ENCODE assay signal across 10 mouse cellular contexts in genomic region chr7:27402675-27403074, GRCm38 (mm10). TPM values are rescaled to one million over a fixed set of nuclear protein-coding genes. Genes with fewer than 3 reads are reported as not detected.
A peak's percentile ranks its signal among the peaks of the same experiment; 100 is the strongest.
DNase-seq lines count a peak whose midpoint lies in the region; ATAC-seq lines count a peak whose summit lies in the region.
"Had no signal": no experiment of that assay in that cellular context is flagged by ENCODE, and none has a peak within 500 bp of the region (broad histone marks: within the 10 kb centered on the region; RNA-seq: fewer than 3 reads in every experiment).

No protein-coding gene starts in this region.

- H3K9ac ChIP-seq in intestine, embryonic 14.5 days (ENCODE audit: low read length): no peak overlapping the region
- H3K9ac ChIP-seq in intestine, embryonic 16.5 days (ENCODE audit: low read depth, low read length): no peak overlapping the region
- no peak overlapping the region for H3K9ac ChIP-seq in embryonic facial prominence, embryonic 11.5 days (replicated peaks; ENCODE audit: low read length)
- no peak overlapping the region for H3K9ac ChIP-seq in liver, embryonic 13.5 days
- H3K9ac ChIP-seq: embryonic facial prominence, embryonic 12.5 days; neural tube, embryonic 12.5 days had no signal

- H3K27me3 ChIP-seq in intestine, embryonic 14.5 days (replicated peaks; ENCODE audit: control insufficient read depth, insufficient read depth, low read length): peaks cover 82% of the 10 kb centered on the region
- peaks cover 51% of the 10 kb centered on the region for H3K27me3 ChIP-seq in intestine, embryonic 16.5 days (replicated peaks; ENCODE audit: control insufficient read depth, insufficient read depth, low read length)
- peaks cover 55% of the 10 kb centered on the region for H3K27me3 ChIP-seq in embryonic facial prominence, embryonic 11.5 days (ENCODE audit: control insufficient read depth, insufficient read depth, low read length)
- peaks cover 95% of the 10 kb centered on the region for H3K27me3 ChIP-seq in liver, embryonic 13.5 days

- peak; percentile 75 for DNase-seq in intestine, embryonic 14.5 days (ENCODE audit: low spot score)
- peak; percentile 85 for DNase-seq in adrenal gland, postnatal 14 days
- peak; percentile 65 for DNase-seq in embryonic facial prominence, embryonic 11.5 days (ENCODE audit: low spot score)
- DNase-seq in kidney, adult 8-10 months: peak; percentile 30 to 70
- DNase-seq in liver, embryonic 13.5 days: peak; percentile 29
- DNase-seq in retina, embryonic 14.5 days (ENCODE audit: low spot score): peak; percentile 77
- peak; percentile 47 to 55 for DNase-seq in thymus, postnatal 36 days

- H3K9me3 ChIP-seq in intestine, embryonic 14.5 days (ENCODE audit: control insufficient read depth, low read length): peaks cover 15% of the 10 kb centered on the region
- H3K9me3 ChIP-seq in intestine, embryonic 16.5 days (ENCODE audit: control insufficient read depth, low read length): peaks cover 7% of the 10 kb centered on the region; the same call in 1 of the 2 replicates
- no peaks in the 10 kb centered on the region; the same call in 1 of the 2 replicates for H3K9me3 ChIP-seq in embryonic facial prominence, embryonic 11.5 days (replicated peaks; ENCODE audit: control insufficient read depth, low read length)
- no peaks in the 10 kb centered on the region; the same call in 1 of the 2 replicates for H3K9me3 ChIP-seq in liver, embryonic 13.5 days (replicated peaks)

- no peak overlapping the region for H3K4me2 ChIP-seq in intestine, embryonic 14.5 days (ENCODE audit: low read length)
- no peak overlapping the region for H3K4me2 ChIP-seq in intestine, embryonic 16.5 days (ENCODE audit: low read depth, low read length)
- no peak overlapping the region for H3K4me2 ChIP-seq in embryonic facial prominence, embryonic 11.5 days (ENCODE audit: low read depth, low read length)
- H3K4me2 ChIP-seq in liver, embryonic 13.5 days: no peak overlapping the region
- H3K4me2 ChIP-seq: embryonic facial prominence, embryonic 12.5 days; neural tube, embryonic 12.5 days had no signal

- 11% methylated on average over 16 of the region's 16 CpGs for WGBS in intestine, embryonic 14.5 days
- WGBS in intestine, embryonic 16.5 days: 12% methylated on average over 16 of the region's 16 CpGs
- 10% methylated on average over 16 of the region's 16 CpGs for WGBS in embryonic facial prominence, embryonic 11.5 days
- WGBS in liver, embryonic 13.5 days (ENCODE audit: insufficient replicate concordance): 8% methylated on average over 16 of the region's 16 CpGs

- no peaks in the 10 kb centered on the region for H3K4me1 ChIP-seq in intestine, embryonic 14.5 days (replicated peaks; ENCODE audit: control insufficient read depth, insufficient read depth, low read length)
- peaks cover 3% of the 10 kb centered on the region; the same call in 1 of the 2 replicates for H3K4me1 ChIP-seq in intestine, embryonic 16.5 days (ENCODE audit: control insufficient read depth, insufficient read depth, low read length)
- no peaks in the 10 kb centered on the region for H3K4me1 ChIP-seq in embryonic facial prominence, embryonic 11.5 days (ENCODE audit: control insufficient read depth, insufficient read depth, low read length)
- no peaks in the 10 kb centered on the region; the same call in 1 of the 2 replicates for H3K4me1 ChIP-seq in liver, embryonic 13.5 days (replicated peaks)
- H3K4me1 ChIP-seq: embryonic facial prominence, embryonic 12.5 days; neural tube, embryonic 12.5 days had no signal

- no peak overlapping the region for H3K27ac ChIP-seq in intestine, embryonic 14.5 days (ENCODE audit: low read depth)
- H3K27ac ChIP-seq in intestine, embryonic 16.5 days (ENCODE audit: low read length): no peak overlapping the region
- H3K27ac ChIP-seq in embryonic facial prominence, embryonic 11.5 days (replicated peaks; ENCODE audit: low read depth, low read length): no peak overlapping the region
- H3K27ac ChIP-seq in liver, embryonic 13.5 days: no peak overlapping the region
- H3K27ac ChIP-seq: embryonic facial prominence, embryonic 12.5 days; neural tube, embryonic 12.5 days had no signal

- no peak for ATAC-seq in intestine, embryonic 14.5 days (replicated peaks; ENCODE audit: low FRiP score, low TSS enrichment, low read depth)
- ATAC-seq in intestine, embryonic 16.5 days: no peak
- no peak; the same call in 1 of the 2 replicates for ATAC-seq in embryonic facial prominence, embryonic 11.5 days (replicated peaks; ENCODE audit: insufficient number of reproducible peaks, low FRiP score, low TSS enrichment, low read depth)
- ATAC-seq in liver, embryonic 13.5 days (ENCODE audit: low read depth): no peak

- H3K4me3 ChIP-seq in intestine, embryonic 14.5 days (ENCODE audit: low read depth, low read length): no peak overlapping the region
- H3K4me3 ChIP-seq in intestine, embryonic 16.5 days (ENCODE audit: low read length): no peak overlapping the region
- H3K4me3 ChIP-seq in embryonic facial prominence, embryonic 11.5 days (ENCODE audit: low read depth, low read length): no peak overlapping the region
- H3K4me3 ChIP-seq in liver, embryonic 13.5 days (replicated peaks): no peak overlapping the region
- H3K4me3 ChIP-seq: embryonic facial prominence, embryonic 12.5 days; neural tube, embryonic 12.5 days had no signal

- no peaks in the 10 kb centered on the region for H3K36me3 ChIP-seq in intestine, embryonic 14.5 days (ENCODE audit: control insufficient read depth, insufficient read depth, low read length)
- H3K36me3 ChIP-seq in intestine, embryonic 16.5 days (ENCODE audit: control insufficient read depth, insufficient read depth, low read length): no peaks in the 10 kb centered on the region
- no peaks in the 10 kb centered on the region for H3K36me3 ChIP-seq in embryonic facial prominence, embryonic 11.5 days (replicated peaks; ENCODE audit: control insufficient read depth, insufficient read depth, low read depth, low read length)
- no peaks in the 10 kb centered on the region for H3K36me3 ChIP-seq in liver, embryonic 13.5 days
- H3K36me3 ChIP-seq: embryonic facial prominence, embryonic 12.5 days; neural tube, embryonic 12.5 days had no signal

RNA-seq across cellular contexts. Expression of gene Sptbn4, which starts 44.8 kb away (rescaled TPM):
- polyA plus RNA-seq in intestine, embryonic 14.5 days (2014; fragmentation: Nextera tagmentation; extraction: Ambion mirVana): 0.34 and 0.48 TPM in 2 replicates
- 0.36 and 0.44 TPM in 2 replicates for polyA plus RNA-seq in intestine, embryonic 16.5 days (2015; fragmentation: Nextera tagmentation; extraction: Ambion mirVana)
- 0.74 and 1.5 TPM in 2 replicates for total RNA-seq in adrenal gland, postnatal 14 days (2021)
- polyA plus RNA-seq in embryonic facial prominence, embryonic 11.5 days (2014; fragmentation: Nextera tagmentation; extraction: Ambion mirVana): 0.26 and 0.28 TPM in 2 replicates
- 0.07 and 0.10 TPM in 2 replicates for polyA plus RNA-seq in liver, embryonic 13.5 days (2015; fragmentation: Nextera tagmentation; extraction: Ambion mirVana)

RNA-seq across cellular contexts. Expression of gene Blvrb, which starts 45.1 kb away (rescaled TPM):
- polyA plus RNA-seq in intestine, embryonic 14.5 days (2014; fragmentation: Nextera tagmentation; extraction: Ambion mirVana): 52.3 and 54.0 TPM in 2 replicates
- polyA plus RNA-seq in intestine, embryonic 16.5 days (2015; fragmentation: Nextera tagmentation; extraction: Ambion mirVana): 75.6 and 89.7 TPM in 2 replicates
- total RNA-seq in adrenal gland, postnatal 14 days (2021): 72.6 and 76.9 TPM in 2 replicates
- polyA plus RNA-seq in embryonic facial prominence, embryonic 11.5 days (2014; fragmentation: Nextera tagmentation; extraction: Ambion mirVana): 33.9 and 38.2 TPM in 2 replicates
- polyA plus RNA-seq in liver, embryonic 13.5 days (2015; fragmentation: Nextera tagmentation; extraction: Ambion mirVana): 831 and 956 TPM in 2 replicates

RNA-seq across cellular contexts. Expression of gene Gm20479, which starts 45.5 kb away (rescaled TPM):
- polyA plus RNA-seq in intestine, embryonic 14.5 days (2014; fragmentation: Nextera tagmentation; extraction: Ambion mirVana): 0.50 and 1.2 TPM in 2 replicates
- polyA plus RNA-seq in intestine, embryonic 16.5 days (2015; fragmentation: Nextera tagmentation; extraction: Ambion mirVana): 1.6 TPM in 1 of 2 replicates, not detected in the other
- 1.8 TPM in 2 replicates for total RNA-seq in adrenal gland, postnatal 14 days (2021)
- polyA plus RNA-seq in embryonic facial prominence, embryonic 11.5 days (2014; fragmentation: Nextera tagmentation; extraction: Ambion mirVana): 0.45 TPM in 1 of 2 replicates, not detected in the other
- 0.50 TPM in 1 of 2 replicates, not detected in the other for polyA plus RNA-seq in liver, embryonic 13.5 days (2015; fragmentation: Nextera tagmentation; extraction: Ambion mirVana)
- polyA plus RNA-seq: neural tube, embryonic 12.5 days had no signal

RNA-seq across cellular contexts. Expression of gene Shkbp1, which starts 46.9 kb away (rescaled TPM):
- 39.8 and 40.0 TPM in 2 replicates for polyA plus RNA-seq in intestine, embryonic 14.5 days (2014; fragmentation: Nextera tagmentation; extraction: Ambion mirVana)
- polyA plus RNA-seq in intestine, embryonic 16.5 days (2015; fragmentation: Nextera tagmentation; extraction: Ambion mirVana): 35.6 and 37.8 TPM in 2 replicates
- 16.1 and 26.1 TPM in 2 replicates for total RNA-seq in adrenal gland, postnatal 14 days (2021)
- polyA plus RNA-seq in embryonic facial prominence, embryonic 11.5 days (2014; fragmentation: Nextera tagmentation; extraction: Ambion mirVana): 50.2 and 57.5 TPM in 2 replicates
- polyA plus RNA-seq in liver, embryonic 13.5 days (2015; fragmentation: Nextera tagmentation; extraction: Ambion mirVana): 23.1 and 25.0 TPM in 2 replicates

Comparison
In these comparisons a context has a peak if more than half of its experiments do, and no peak if none do; other contexts are left out.
1. DNase-seq: peak in every context shown above with its lines; median percentile 85 in adrenal gland, postnatal 14 days; 77 in retina, embryonic 14.5 days; 75 in intestine, embryonic 14.5 days; 65 in embryonic facial prominence, embryonic 11.5 days; 51 in thymus, postnatal 36 days; 50 in kidney, adult 8-10 months; 29 in liver, embryonic 13.5 days.